Mouse (Mus musculus): ENCODE measurements at regions not wholly inside any gene's neighbourhood (a gene's known extent, or its start where the extent isn't known, plus 50 kb on each side); places are given as distances from the start of the nearest gene placed in this dataset.

DNA sequence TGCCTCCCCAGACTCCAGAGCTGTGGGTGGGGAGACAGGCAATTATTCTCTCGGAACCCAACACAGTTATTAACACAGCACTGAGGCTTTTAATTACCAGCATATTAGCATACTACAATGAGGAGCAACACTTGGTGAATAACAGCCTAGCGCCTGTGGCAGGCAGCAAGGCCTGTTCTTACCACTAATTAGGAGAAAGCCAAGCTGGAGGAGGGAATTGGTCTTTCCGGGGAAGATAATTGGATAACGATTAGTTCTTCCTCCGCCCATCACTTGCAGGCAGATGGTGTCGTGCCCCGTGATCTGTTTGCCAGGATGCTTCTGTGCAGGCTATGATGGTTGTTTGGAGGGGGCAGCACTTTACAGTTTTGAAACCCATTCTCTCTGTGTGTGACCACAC is 62.2 kb upstream of the Kcng1 start:
- DNase-seq (ENCODE audit: extremely low spot score in 1 of 2, low spot score in 1 of 2), result no peak

DNA sequence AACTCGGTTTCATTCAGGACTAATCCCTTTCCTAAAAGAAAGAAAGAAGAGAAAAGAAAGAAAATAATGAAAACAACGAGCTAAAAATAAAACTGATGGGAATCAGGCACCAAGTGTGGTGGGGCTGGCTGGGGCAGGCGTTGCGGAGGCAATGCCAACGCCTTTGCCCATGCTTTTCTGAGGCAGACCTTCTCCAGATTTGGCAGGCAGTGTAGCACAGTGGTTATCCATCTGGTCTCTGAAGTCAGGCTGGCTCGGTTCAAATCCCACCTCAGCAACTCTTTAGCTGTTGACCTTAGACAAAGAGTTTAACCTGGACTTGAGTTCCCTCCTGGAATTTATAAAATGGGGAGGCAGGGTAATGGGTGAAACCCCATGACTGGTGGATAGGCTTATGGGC is 57.3 kb upstream of the Kcng1 start:
- DNase-seq (ENCODE audit: extremely low spot score in 1 of 2, low spot score in 1 of 2), result peak in 1 of 2 experiments; percentile 37

DNA sequence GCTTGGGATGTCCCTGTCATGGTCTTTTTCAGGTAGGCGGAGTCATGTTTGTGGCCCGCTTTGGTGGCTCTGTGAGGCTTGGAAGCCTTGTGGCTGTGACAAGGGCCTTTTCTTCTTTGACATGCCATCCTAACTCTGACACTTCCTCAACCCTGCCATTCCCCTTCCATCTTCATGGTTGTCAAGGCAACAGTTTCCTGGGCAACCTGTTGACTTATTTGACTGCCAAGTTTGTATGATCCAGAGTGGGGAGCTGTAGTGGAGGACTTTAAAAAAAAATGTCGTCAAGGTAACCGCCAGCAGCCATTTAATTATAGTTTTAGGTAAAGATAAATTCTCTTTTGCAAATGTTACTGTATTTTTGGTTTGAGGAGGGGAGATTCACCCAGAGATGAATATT is 56.8 kb upstream of the Kcng1 start:
- peak in 1 of 2 experiments; percentile 58 for DNase-seq (ENCODE audit: extremely low spot score in 1 of 2, low spot score in 1 of 2)

DNA sequence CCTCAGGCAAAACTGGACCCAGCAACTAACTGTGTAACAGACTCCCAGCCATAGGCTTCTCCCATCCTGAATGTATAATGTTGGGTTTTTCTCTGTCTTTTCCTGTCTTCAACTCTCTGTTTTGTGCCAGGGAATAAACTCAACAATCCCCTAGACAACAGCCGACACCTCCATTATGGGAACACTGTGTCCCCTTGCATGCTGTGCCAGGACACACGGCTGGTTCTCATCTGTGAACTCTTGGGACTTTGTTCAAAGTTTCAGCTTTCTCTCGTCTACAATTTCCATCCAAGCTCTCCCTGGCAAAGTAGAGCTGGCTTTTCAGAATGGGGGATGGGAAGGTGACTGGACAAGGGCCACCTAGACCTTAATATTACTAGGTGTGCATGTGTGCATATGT is 56.1 kb upstream of the Kcng1 start:
- no peak for DNase-seq (ENCODE audit: extremely low spot score in 1 of 2, low spot score in 1 of 2)

DNA sequence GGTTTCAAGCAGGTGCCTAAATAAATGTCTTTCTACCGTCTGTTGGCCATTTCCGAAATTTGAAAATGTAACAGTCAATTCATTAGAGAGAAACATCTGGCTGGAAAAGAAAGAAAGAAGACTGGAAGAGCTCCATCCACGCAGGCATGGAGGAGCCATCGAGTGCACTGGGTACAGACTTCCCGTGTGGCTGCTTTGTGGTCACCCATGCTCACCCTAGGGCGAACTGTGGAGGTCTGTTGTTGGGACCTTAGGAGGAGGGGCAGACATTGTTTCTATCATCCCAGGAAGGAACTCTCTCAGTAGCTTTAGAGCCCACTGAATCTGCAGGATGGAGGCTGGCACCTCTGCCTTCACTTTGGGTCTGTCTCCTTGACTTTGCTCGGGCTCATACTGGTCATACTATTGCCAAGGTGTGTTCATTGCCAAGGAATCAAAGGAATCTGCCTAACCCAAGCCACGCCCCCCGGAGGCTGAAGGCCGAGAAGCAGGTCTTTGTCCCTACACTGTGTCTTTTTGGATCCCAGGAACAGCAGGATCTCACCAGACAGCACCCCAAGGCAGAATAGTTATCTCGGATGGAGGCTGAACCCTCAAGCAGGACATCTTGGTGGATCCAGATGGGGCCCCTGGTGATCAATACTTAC is 54.3 kb upstream of the Kcng1 start:
- no peak for DNase-seq (ENCODE audit: extremely low spot score in 1 of 2, low spot score in 1 of 2)

DNA sequence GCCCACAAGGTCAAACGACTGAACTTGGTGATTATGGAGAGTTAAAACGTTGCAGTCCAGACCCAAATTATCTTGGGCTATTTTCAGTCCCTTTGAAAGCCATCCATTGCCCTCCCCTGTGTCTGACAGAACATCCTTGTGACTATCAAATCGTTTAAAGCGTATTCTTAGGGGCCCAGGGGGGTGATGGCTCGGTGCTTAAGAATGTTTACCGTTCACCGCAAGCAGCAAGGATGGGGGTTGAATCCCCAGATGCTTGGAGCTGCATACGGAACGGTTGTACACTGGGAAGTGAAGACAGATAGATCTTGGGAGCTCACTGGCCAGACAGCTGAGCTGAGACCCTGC is 52.7 kb upstream of the Kcng1 start:
- DNase-seq (ENCODE audit: extremely low spot score in 1 of 2, low spot score in 1 of 2), result no peak

DNA sequence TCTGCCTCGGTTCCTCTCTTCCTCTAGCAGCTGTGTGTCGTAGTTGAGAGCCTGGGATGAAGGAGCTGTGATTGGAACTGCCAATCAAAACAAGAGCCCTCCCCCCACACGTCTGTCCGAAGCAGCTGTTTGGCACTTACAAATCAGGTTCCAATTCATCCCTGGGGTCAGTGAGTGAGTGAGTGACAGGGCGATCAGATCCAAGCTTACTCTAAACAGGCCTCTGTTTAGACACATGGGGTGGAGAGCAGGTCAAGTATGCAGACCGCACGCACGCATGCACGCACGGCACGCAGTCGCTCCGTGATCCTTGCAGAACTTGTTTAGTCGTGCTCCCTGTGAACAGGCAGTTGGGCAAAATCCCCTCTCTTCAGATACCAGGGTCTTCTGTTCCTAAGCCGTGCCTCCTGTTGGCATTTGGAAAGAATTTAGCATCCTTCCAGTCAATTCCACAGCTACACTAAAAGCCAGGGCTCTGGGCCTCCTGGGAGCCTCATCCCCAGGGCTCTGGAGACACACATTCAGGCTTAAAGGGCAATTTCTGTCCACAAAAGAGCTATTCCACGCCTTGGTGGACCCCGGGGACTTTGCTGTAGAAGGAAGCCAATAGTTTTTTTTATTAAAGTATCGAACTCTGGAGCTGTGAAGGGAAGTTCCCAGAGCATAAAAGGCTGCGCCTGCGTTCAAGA is 52.2 kb upstream of the Kcng1 start:
- DNase-seq (ENCODE audit: extremely low spot score in 1 of 2, low spot score in 1 of 2), result no peak

DNA sequence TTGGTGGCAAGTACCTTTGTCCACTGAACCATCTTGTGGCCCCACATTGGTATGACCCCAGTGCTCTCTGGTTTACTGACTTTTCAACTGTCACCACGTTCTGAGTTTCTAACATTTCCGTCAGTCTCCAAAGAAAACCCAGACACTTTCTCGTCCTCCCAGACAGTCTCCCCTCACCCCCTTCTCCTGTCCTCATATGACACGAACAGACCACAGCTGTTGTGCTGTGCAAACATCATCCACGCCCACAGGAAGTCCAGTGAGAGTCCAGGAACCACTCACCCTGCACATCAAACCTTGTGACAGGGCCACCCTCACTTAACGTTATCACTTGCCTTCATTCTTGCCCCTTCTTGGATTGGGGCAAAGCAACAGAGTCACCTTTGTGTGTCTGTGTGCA is 51.4 kb upstream of the Kcng1 start:
- no peak for DNase-seq (ENCODE audit: extremely low spot score in 1 of 2, low spot score in 1 of 2)

All from layer of hippocampus, postnatal 25 days (tissue).